Mouse (Mus musculus): ENCODE measurements around the gene Dnajb1.
A peak's percentile ranks its signal among the peaks of the same experiment; 100 is the strongest.
"Not testable (repeated sequence)": the region's sequence is repeated elsewhere in the genome, so short reads cannot be mapped to it uniquely, and the experiment has no call there.

Dnajb1 gene

GRCm38 (mm10) chr8:83578131-83579055 is 29.6 kb upstream of the Dnajb1 start:
- no peak for DNase-seq (ENCODE audit: low read depth, low spot score)

GRCm38 (mm10) chr8:83579676-83580075 is 28.3 kb upstream of the Dnajb1 start:
- no peak for DNase-seq (ENCODE audit: low read depth, low spot score)

DNA sequence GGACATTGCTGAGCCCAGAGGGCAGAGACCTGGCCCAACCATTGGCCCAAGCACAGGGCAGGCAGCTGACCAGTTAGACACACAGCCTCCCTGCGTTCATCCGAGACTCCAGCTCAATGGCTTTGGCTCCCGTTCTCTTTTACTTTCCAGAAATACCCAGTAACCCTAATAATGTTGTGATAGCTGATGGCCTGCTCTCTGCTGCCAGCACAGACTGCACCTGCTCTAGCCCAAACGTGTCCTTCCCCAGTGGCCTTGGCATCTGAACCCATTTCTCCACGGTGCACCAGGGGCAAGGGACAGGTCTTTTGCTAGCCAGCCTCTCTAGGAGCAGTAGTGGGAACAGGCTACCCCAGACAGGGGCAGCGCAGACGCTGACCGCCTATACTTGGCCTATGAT is 27.2 kb upstream of the Dnajb1 start:
- DNase-seq (ENCODE audit: low read depth, low spot score) = no peak

GRCm38 (mm10) chr8:83582226-83582625 is 25.8 kb upstream of the Dnajb1 start:
- DNase-seq (ENCODE audit: low read depth, low spot score) = no peak

- DNase-seq (ENCODE audit: low read depth, low spot score) = no peak
Measured at GRCm38 (mm10) chr8:83583236-83583635, 24.8 kb upstream of the Dnajb1 start.

DNA sequence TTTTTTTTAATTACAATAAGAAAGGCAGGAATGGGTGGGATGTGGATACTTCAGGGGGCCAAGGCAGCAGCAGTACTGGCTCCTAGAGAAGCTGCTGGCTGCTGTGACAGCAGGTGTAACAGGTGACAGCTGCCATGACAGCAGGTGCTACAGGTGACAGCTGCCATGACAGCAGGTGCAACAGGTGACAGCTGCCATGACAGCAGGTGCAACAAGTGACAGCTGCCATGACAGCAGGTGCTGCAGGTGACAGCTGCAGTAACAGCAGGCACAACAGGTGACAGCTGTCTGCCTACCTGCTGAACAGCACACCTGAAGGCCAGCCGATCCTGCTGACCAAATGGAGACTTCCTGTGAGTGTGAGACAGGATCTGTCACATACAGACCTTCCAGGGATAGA is 23.2 kb upstream of the Dnajb1 start:
- no peak for DNase-seq (ENCODE audit: low read depth, low spot score)

DNA sequence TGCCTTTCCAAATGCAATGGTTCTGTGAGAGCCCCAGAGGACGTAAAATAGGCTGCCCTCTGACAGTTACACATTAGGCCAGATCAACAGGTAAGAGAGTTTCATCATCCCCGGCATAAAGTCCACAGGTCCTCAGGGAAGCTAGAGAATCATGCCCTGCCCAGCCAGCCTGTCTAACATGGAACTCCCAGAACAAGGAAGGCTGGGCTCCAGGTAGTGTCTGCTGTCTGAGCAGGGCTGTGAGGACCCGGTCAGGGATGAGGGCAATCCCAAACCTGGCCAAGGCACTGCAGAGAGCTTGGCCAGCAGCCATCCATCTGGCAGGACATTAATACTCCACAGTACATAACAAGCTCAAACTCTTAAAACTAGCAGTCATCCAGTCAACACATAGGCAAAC is 22.7 kb upstream of the Dnajb1 start:
- no peak for DNase-seq (ENCODE audit: low read depth, low spot score)

- no peak for DNase-seq (ENCODE audit: low read depth, low spot score)
Measured at GRCm38 (mm10) chr8:83587644-83588043, 20.3 kb upstream of the Dnajb1 start.

DNA sequence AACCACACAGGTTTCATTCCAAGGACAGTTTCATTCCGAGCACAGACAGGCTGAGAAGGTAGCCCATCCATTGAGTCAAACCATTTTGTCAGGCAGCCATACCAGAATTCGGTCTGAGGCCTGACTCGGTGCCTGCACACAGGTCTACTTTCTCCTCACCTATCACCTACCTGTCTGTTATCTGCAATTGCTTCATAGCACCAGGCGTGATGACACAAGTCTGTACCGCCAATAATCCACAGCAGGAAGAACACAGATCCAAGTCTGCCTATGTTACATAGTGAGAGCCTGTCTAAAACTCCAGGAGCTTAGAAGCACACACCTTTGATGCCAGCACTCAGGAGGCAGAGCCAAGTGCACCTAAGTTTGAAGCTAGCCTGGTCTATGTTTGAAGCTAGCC is 19.1 kb upstream of the Dnajb1 start:
- no peak for DNase-seq (ENCODE audit: low read depth, low spot score)

DNA sequence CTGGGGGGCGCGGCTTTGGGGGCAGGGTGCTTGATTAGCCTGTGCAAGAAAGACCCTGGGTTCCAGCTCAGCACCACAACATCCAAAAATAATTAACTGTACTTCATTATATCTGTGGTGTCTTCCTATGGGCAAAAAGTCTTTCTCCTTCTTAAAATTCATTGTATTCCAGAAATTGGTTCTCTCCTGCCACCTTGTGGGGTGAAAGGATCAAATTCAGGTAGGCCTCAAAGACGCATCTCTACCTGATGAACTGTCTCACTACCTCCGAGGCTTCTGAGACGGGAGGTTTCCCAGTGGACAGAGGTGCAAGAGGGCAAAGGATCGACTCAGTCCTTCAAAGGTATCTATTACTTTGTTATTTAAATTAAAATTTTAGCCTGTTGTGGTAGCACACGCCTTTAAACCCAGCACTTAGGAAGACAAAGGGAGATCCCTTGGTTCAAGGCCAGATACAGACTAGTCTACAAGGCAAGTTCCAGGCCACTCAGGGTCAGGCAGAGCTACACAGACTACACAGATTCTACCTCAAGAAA is 17.4 kb upstream of the Dnajb1 start:
- DNase-seq (ENCODE audit: low read depth, low spot score) = no peak

- DNase-seq (ENCODE audit: low read depth, low spot score) = no peak
Measured at GRCm38 (mm10) chr8:83592682-83593081, 15.3 kb upstream of the Dnajb1 start.

DNA sequence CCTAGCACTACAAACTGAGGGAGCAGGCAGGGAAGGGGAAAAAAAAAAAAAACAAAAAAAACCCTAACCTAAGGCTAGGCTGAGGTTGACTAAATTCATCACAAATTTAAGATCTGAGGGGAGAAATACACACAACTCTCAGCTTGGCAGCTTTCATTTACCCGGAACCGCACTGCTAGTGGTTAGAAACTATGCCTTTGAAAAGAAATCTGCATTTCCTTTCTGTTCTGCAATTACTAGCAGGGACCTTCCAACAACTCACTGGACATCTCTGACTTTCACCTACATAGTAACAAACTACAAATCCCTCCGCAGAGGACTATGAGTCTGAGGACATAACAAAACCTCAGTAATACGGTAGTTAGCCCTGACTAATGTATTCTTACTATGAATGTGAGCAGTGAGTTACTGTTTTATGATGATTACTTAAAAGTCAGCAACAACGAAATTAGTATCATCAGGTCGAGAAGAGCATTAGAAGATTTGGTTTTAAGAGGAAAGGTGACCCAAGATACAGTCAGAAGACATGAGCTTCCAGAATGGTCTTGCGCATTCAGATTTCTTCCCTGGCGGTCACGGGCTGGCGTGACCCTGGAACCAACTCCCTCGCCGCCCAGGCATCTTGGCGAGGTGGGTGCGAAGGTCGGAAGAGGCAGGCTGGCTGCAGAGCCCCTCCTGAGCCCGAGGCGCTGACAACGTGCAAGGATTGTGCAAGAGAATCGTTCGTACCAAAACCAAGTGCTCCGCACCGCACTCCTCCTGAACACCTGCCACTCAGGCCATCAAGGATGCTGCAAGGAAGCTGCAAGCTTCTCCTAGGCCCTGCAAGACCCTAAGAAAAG is 14.4 kb upstream of the Dnajb1 start:
- DNase-seq (ENCODE audit: low read depth, low spot score) = peak; percentile 65

DNA sequence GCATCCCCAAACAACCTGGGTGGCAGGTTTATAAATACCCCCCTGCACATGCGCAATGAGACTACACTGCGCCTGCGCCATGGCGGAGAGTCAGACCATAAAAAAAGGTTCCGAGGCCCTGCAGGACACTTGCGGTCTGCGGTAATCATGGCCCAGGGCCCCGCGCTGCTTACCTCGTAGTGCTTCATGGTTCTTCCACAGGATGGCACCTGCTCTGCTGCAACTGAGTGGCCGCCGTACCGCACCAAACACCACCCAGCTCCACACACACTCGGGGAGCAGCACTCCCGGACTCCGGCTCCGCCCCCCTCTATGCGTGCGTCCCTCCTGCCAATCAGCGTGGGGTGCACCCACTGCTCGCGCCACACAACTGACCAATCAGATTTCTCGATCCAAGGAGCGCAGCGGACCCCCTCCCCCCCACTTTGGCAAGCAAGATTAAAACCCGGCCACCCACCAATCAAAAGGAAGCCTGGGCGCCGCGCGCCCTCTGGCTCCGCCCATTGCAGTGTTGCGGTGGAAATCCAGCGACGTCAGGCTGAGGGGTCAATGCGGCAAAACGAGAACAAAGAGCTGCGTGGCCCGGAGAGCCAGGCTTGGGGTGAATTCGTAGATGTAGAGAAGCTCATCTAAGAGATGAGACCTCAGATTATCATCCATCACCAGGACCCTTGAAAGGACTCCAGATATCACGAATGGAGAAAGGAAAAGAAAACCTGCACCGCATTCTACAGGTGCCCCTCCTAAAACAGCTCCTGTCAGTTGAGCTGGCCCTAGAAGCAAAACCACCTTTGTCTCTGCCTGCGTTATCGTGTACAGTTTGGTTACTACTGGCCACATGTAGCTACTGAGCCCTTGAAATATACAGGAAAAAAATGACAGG is 13.6 kb upstream of the Dnajb1 start:
- DNase-seq (ENCODE audit: low read depth, low spot score) = peak; percentile 99

- DNase-seq (ENCODE audit: low read depth, low spot score) = not testable (repeated sequence)
Measured at GRCm38 (mm10) chr8:83595050-83595345, 13.0 kb upstream of the Dnajb1 start.

- DNase-seq (ENCODE audit: low read depth, low spot score) = peak; percentile 67
Measured at GRCm38 (mm10) chr8:83596369-83596768, 11.6 kb upstream of the Dnajb1 start.

DNA sequence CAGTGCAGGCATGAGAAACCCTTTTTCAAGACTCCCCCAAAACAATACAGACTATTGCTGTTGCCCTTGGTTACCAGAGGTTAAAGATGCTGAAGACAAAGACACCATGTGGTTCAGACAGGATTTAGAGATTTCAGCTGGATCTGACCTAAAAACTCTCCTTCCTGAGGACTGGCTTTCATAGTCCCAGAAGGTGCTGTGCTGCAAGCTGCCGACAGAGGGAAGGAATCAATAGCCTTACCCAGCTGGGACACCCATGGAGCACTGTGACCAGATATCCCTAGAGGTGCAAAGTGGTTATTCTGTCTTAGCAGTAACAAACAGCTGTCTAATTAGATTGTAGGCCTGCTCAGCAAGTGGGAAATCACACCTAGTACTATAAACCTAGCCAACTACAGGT is 9.8 kb upstream of the Dnajb1 start:
- DNase-seq (ENCODE audit: low read depth, low spot score) = no peak

- no peak for DNase-seq (ENCODE audit: low read depth, low spot score)
Measured at GRCm38 (mm10) chr8:83599814-83600213, 8.2 kb upstream of the Dnajb1 start.

DNA sequence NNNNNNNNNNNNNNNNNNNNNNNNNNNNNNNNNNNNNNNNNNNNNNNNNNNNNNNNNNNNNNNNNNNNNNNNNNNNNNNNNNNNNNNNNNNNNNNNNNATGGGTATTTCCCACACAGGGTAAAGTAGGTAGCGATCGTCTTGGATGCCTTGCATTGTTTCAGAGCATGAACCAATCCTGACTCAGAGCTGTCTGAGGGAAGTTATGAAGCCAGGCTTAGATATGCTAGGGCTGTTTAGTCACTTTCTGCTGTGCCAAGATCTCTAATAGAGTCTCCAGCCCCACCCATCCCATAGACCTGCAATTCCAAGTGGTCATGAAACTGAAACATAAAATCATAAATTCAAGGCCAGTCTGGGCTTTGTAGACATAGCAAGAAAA is 5.4 kb upstream of the Dnajb1 start:
- no peak for DNase-seq (ENCODE audit: low read depth, low spot score)

DNA sequence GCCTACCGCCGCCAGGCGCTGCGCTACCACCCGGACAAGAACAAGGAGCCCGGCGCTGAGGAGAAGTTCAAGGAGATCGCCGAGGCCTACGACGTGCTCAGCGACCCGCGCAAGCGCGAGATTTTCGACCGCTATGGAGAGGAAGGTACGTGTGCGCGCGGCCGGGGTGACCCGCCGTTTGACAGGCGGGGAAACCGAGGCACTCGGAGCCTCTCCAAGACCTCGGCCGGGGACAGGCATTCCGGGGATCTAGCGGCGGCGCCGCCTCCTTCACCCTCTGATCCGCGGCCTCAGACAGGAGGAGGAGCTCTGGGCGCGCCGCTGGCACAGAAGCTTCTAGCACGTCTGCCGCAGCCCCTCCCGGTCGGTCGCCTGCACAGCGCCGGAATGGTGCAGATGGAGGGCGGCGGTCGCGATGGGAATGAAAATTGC is 421 bp downstream of the Dnajb1 start:
- peak; percentile 91 for DNase-seq (ENCODE audit: low read depth, low spot score)

GRCm38 (mm10) chr8:83609086-83609485 is 1.1 kb downstream of the Dnajb1 start:
- DNase-seq (ENCODE audit: low read depth, low spot score) = no peak

GRCm38 (mm10) chr8:83609547-83610180 is 1.7 kb downstream of the Dnajb1 start:
- DNase-seq (ENCODE audit: low read depth, low spot score) = peak; percentile 47
